Mouse (Mus musculus) gastrocnemius, postnatal 25 days (tissue): ENCODE data around the gene Galnt16. TPM values are rescaled to one million over a fixed set of nuclear protein-coding genes. Genes with fewer than 3 reads are reported as not detected.

Source experiments
- DNase-seq: peaks from one replicate; pipeline ENCODE4 v3.0.0; 2022
- long read RNA-seq, 2 experiments: library from polyadenylated mRNA; stranded (forward); transcript quantifications; one replicate each; pipeline ENCODE4 v2.0.0; 2021
- total RNA-seq, 2 experiments: library from RNA; stranded (reverse); gene quantifications; 1 replicate in 1 of 2; 2 replicates in 1 of 2; pipeline ENCODE4 v1.2.3; 2021

The Galnt16 gene
- 1 to 10 TPM; 3.9 to 6.0 TPM for total RNA-seq
- long read RNA-seq, experiment 1, partial matches to known transcripts, result 0 of 2 reads
- long read RNA-seq, experiment 1, other reads (novel, unspliced or antisense), result 2 of 2 reads
- long read RNA-seq, experiment 2, partial matches to known transcripts, result 1 of 3 reads
- long read RNA-seq, experiment 2, other reads (novel, unspliced or antisense), result 1 of 3 reads

DNA sequence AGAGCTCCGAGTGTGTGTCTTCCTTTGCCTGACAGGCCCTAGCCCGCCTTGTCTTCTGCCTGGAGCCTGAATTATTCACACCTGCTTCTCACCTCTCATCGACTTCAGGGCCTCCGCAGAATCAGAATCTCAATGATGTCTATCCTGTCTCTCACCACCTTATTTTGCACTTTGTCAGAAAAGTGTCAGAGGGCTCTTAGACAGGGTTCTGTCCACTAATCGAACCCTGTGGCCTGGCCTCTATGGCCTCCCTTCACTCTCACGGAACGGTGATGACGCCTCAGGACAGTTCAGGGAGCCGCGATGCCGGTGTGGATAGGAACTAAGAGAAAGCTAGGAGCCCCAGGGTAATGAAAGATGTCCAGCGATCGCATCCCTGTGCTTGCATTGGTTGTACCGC is at the start of gene Galnt16:
Gene Galnt16 (plus strand): TSS at position 301 of the 400 bp plus-strand sequence.
- no peak for DNase-seq

DNA sequence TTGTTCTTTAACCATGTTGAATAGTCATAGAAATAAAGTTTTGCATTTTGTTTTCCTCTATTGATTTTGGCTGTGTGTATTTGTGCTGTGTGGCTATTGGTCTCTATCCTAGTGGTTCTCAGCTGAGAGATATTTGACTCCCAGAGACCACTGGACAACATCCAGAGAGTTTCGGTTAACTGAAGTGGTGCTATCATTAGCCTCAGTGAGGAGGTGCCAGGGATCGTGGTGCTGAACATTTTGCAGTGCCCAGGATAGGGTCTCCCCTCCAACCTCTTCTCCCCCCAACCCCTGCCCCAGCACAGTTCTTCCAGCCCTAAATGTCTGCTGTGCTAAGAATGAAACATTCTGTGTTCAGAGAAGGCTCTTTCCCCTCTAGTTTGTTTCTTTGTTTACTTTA is 47.9 kb upstream of the Galnt16 start:
- DNase-seq, result peak; percentile 41

DNA sequence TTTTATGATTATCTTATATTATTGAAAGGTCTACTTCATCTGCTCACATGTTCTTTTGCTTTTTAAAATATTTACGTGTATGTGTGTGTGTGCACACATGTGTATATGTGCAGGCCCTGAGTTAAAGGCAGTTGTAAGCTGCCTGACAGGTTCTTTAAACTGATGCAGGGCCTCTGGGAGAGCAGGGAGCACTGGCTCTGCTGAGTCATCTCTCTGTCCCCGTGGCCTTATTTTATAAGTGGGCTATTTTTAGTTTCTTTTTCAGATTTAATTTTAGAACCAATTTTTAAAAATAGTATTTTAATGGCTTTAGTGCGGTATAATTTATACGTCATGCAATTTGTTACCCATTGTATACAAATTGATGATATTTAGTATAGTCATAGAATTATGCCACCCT is 46.2 kb upstream of the Galnt16 start:
- DNase-seq, result no peak

DNA sequence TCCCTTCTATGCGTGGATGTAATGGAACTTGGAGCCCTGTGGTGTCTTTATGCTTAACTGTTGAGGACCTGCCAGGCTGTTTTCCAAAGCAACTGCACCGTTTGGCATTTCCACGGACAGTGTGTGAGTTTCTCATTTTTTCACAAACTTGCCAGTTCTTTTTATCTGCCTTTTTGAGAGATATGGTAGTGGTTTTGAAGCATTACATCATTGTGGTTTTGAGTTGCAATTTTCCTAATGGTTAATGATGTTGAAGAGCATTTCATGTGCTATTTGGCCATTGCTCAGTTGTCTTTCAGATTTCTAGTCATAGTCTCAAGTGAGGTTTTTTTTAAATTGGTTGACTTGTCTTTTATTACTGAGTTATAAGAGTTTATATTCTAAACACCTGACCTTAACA is 44.3 kb upstream of the Galnt16 start:
- DNase-seq, result no peak

DNA sequence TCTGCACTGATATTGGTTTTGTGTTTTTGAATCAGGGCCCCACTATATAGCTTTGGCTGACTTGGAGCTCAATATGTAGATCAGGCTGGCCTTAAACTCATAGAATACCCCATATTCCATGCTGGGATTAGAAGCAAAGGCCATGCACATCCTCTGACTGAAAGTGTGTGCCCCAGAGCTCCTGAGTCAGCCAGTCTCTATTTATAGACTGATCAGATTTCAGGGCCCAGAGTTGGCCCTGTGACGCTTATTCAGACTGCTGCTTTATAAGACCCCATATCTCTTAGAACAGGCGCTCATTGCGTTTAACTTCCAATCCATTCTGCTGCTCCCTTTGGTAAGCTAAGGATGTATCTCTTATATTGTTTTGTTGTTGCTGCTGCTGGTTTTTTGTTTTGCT is 38.1 kb upstream of the Galnt16 start:
- peak; percentile 26 for DNase-seq

DNA sequence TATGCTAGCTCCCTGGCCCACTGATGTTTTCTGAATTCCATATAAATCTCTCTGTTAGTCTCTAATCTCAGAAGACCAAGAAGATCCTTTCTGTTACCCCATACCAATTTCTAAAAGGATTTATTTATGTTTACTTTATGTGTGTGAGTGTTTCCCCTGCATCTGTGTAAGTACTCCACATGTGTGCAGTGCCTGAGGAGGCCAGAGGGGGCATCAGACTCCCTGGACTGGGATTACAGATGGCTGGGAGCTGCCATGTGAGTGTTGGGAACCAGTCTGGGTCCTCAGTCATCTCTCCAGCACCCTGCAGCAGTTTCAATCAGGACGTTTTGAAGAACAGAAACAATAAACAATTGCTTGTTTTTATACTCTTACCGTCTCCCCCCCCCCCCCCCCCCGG is 34.7 kb upstream of the Galnt16 start:
- no peak for DNase-seq

DNA sequence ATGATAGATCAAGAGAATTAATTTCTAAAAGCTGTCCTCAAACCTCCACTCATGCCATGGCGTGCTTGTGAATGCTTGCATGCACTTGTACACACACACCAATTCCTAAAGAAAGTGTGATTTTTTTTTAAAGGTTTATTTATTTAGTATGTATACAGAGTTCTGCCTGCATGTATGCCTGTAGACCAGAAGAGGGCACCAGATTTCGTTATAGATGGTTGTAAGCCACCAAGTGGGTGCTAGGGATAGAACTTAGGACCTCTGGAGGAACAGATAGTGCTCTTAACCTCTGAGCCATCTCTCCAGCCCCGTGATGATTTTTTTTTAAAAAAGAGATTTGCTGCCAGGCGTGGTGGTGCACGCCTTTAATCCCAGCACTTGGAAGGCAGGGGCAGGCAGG is 24.8 kb upstream of the Galnt16 start:
- DNase-seq, result no peak

DNA sequence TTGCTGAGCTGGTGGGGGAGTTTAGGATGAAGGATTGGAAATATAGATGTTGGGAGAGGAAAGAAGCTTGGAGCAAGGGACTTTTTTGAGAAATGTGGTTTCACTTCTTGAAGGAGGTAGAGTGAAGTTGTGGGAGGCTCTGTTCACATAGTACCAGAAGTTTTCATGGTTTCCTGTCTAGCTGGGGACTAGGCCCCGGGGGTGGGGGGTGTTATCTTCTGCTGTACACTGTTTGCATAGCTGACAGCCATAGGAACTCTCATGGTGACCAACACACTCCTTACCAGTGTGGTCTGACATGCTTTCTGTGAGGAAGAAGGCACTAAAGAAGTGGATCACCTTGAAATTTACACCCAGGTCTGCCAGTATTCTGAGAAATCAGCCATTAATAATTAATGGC is 22.4 kb upstream of the Galnt16 start:
- DNase-seq, result no peak

DNA sequence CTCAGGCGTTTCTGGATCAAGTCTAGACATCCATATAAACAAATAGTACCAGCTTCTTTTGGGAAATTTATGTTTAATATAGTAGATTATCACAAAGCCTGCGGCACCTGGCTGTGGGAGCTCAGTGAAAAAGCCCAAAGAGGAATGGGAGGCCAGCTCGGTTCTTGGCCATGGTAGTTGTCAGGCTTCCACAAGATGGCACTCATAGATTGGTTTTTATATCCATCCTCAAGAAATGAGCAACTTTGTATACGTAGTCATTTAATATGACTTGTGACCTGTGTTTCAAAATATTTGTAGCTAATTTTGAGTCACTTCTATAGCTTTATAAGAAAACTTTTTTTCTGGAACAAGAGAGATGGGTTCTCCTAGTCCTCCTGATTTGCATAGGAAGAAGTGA is 19.7 kb upstream of the Galnt16 start:
- DNase-seq, result no peak

DNA sequence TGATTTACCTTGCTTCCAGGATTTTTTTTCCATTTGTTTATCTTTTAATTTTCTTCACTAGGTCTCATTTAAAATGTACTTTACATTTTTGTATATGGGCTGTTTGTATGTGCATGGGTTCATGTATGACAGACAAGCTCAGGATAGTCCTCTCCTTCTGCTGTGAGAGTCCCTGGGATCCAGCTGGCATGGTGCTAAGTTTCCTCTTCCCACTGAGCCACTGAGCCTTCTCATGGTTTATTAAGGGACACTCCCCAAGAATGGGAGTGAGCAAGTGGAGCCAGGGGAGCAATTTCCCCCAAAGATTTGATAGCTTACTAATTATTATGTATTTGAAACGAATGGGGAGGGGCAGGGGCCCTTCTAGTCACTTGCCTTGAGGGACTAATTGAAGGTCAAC is 17.6 kb upstream of the Galnt16 start:
- DNase-seq, result no peak

DNA sequence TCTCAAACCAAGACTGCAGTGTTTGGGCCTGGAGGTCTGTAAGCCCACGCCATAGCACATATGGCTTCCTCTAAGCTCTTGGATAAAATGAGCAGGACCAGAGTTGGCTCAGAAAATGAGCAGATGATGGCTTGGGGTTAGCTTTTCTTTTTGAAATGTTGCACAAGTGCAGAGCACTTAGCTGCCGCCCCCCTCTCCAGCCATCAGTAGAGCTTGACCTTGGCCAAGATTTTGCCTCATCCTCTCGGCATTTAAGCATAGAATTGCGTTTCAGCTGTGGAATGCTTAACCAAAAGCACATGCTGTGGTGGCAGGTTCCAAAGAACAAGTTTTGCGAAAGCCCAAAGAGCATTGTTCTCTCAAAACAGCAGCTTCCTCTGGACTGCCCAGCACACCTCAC is 13.4 kb upstream of the Galnt16 start:
- peak; percentile 48 for DNase-seq

DNA sequence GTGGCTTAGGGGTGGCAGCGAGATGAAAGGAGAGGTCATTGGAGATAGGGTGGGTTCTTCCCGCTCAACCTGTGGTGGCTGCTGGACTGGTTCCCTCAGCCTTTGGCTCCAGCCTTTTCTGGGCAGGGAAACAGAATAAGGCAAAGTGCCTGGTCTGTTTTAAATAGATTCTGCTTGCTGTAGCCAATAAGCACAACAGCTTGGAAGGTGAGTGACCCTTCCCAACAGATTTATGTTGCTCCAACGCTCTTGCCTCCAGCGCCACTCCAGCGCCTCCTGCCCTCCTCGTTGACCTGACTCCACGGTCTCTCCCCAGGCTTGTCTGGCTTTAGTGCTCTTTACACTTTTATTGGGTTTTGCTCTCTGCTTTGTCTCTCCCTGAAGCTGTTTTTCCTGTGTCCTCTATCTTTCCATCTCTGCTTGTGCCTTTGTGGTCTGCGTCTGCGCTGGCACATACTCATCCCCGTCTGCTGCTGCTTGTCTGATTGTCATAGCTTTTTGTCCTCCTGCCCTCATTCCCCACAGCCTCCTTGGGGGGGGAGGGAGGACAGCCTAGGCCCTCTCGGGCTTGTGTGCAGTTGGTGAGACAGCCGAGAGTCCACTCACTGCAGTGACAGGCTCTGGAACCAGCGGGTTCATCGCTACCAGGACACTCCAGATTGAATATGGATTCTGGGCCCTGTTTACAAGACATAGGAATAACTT is 10.9 kb upstream of the Galnt16 start:
- peak; percentile 63 for DNase-seq

DNA sequence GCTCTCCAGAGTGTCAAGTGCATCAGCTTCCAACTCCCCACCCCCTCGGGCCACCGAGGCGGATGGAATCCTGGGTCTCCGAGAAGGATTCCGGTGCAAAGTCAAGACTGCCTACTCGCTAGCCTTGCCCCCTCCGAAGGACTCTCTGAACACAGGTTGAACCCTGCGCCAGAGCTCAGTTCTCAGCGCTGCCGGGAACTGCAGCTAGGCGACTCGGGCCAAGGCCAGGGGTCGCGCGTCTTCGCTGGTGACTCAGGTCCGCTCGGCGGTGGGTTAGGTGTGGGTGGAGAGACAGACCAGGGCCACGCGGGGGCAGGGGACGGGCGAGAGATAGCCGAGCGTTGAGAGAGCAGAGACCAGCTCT is 298 bp downstream of the Galnt16 start:
- no peak for DNase-seq

DNA sequence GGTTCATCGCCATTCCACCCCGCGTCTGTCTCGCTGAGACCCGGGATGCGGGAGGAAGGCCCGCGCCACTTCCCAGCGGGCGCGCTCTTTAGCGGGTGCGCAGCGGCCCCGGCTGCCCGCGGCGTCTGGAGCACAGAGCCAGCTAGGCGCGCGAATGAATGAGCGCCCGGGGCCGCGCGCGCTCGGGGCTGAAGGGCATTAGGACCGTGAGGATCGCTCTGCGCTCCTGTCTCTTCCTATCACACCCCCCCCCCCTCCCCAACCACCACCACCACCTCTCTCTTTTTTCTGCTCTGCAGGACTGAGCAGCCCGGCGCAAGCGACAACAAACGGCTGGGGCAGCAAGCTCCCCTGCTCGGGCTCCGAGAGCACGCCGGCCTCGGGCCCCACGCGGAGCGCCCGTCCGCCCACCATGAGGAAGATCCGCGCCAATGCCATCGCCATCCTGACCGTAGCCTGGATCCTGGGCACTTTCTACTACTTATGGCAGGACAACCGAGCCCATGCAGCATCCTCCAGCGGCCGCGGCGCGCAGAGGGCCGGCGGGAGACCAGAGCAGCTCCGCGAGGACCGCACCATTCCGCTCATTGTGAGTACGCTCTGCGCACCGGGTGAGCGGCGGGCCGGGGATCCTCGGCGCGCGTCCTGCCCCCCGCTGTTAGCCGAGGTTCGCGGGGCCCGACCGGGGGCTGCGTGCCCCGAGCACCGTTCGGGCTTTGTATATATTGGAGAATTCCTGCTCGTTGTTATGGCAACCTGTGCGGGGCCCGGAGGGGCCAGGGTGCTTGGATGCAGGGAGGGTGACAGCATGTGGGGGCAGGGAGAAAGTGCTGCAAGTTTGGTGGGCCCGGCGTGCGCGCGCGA is 912 bp downstream of the Galnt16 start:
- no peak for DNase-seq

DNA sequence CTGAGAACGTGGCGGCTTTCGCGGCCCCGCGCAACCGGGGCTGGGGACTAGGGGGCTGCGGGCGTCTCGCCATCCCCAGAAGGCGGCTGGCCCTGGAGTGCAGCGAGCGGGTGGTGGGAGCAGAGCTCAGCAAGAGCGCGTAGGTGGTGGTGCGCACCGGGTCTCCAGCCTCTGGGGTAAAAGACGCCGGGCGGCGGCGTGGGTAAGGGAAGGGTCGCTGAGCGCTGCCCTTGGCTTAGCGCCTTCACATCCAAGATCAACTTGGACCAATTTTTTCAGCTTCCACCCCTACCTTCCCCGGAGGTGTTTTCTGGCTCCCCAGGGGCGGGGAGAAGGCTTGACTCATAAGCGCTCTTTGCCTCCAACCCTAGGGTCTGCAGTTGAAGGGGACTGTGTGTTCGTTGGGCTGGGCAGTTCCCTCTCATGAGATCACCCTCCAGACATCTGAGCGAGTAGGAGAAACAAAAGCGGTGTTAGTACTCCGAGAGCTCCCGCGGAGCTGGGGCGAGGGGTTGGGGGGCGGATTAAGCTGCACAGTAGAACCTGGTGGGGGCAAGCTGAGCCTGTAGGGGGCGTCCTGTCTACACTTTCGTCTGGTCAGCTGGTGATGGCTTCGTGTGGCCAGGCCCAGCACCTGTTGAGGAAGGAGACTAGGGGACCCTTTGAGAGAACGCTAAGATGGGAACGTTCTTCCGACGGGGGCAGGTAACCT is 1.7 kb downstream of the Galnt16 start:
- DNase-seq, result no peak

DNA sequence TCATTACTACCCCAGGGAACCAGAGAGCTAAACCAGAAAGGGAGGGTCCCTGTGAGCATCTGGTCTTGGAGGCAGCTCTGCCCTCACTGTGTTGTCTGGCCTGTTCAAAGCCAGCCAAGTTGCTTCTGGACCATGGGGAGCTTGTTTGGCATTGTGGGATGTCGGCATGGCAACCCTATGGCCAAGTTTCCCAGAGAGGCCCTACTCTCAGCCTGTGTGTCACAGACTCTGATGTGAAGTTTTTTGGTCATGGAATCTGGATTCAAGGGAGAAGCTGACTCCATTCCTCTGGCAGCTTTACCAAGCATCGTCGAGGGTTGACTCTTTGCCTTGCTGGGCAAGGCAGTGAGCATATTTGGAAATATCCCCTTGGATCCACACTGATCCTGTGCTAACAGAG is 3.9 kb downstream of the Galnt16 start:
- DNase-seq, result peak; percentile 62

DNA sequence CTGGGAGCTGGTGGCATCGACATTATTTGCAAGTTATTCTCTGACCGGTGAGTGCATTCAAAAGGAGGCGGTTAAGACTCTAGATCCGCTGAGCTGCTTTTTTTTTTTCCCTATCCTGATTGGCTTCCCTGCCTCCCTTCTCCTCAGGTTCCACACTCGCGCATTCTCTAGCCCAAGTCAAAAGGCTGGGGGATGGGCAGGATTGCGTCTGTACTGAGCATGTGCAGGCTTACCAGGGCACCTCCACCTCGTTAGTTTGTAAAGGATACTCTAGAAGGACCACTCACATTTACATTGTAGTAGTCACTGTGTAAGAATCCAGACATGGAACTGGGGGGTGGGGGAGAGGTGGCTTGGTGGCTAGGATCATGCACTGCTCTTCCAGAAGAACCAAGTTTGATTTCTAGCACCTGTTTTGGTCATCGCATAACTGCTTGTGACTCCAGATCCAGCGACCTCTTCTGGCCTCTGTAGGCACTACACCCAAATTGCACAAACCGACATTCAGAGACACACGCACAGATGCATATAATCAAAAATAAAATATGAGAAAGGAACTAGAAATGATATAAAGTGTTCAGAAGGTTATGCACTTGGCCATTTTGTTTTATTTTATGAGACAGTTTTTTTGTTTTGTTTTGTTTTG is 6.3 kb downstream of the Galnt16 start:
- DNase-seq, result no peak

DNA sequence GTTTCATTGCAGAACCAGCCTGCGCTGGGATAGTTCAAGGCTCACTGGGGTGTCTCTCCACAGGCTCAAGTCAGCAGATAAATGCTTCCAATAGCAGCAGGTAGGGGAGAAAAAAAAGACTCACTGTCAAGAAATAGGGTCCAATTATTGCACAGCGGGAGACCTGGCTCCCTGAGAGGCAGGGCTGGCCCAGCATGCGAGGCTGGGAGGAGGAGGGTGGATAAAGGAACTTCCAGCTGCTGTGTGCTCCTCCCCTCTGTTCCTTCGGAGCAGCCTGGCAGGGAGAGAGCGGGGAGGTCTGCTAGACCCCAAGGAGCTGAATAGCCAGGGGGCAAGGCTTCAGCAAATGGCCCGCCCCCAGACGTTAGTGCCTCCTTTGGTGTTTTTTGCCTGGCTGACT is 7.4 kb downstream of the Galnt16 start:
- no peak for DNase-seq

DNA sequence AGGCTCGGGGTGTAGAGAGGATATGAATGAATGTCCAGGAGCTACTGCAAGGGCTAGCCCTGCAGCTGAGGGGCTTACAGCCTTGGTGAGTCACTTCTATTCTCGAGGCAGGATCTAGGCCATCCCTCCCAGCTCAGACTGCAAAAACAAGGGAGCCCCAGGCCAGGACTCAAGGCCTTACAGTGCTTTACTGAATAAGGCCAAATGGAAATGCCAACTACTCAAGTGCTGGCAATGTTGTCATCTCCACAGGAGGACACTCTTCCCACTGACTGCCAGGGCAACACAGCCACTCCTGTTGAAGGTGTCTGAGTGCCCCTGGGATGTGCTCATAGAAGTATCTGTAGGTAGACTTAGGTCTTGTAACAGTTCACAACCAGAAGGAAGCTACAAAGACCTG is 8.4 kb downstream of the Galnt16 start:
- DNase-seq, result no peak

DNA sequence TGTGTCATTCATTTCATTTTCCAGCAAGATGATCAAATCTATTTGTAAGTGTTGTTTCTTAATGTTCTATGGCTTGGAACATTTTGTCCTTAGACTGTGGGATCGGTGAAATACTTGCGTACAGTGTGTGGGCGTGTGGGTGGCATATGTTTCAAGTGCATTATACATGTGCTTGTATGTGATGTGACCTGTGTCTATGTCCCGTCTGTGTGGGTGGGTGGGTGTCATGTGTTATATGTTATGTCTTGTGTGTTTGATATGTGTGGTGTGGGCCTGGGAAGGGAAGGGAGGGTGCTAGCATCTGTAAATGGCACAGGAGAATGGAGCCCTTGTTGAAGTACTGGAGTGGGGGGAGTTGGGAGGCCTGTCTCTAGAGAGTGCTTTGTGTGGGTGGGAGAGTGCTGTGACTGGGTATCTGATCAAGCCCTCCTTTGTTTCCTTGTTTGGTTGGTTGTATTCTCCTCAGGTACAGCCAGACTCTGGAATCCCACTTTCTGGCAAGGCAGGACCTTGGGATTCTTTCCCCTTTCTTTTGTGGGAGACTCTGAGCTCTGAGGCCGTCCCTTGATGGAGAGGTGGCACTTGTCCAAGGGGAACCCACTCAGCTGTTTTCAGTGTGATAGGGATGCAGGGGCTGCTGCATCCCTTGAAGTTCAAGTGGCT is 9.8 kb downstream of the Galnt16 start:
- no peak for DNase-seq

DNA sequence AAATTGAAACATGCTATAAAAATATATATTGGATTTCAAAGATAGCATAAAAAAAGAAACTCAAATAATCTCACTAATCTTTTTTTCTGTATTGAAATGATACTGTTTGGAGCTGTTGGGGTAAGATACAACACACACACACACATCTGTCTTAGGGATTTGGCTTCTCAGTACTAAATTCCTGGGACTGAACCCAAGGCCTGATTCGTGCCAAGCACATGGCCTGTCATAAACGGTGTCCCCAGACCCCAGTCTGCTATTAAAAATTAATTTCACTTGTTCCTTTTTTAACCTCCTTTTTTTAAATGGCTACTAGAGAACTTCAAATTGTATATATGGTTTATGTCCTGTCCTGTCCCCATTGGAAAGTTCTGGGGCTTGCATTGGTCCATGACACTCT is 12.0 kb downstream of the Galnt16 start:
- no peak for DNase-seq

DNA sequence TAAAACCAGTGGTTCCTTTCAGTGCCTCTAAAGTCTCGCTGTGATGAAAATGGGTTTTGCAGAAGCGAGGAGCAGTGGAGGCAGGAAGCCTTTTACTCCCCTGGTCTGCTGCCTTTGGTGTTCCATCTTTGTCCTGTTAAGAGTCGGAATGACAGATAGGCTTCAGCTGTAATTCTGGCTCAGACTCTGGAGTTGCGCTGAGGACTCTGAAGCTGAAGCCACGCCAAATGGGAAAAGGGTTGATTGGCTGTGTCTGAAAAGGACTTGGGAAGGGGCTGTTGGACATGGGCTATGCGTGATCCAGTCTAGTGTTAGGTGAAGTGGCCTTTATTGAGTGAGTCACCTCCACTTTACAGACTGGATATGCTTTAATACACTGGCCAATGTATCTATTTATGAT is 12.6 kb downstream of the Galnt16 start:
- DNase-seq, result no peak
